19 mouse cellular contexts compared by ENCODE assay signal in the genomic region with DNA sequence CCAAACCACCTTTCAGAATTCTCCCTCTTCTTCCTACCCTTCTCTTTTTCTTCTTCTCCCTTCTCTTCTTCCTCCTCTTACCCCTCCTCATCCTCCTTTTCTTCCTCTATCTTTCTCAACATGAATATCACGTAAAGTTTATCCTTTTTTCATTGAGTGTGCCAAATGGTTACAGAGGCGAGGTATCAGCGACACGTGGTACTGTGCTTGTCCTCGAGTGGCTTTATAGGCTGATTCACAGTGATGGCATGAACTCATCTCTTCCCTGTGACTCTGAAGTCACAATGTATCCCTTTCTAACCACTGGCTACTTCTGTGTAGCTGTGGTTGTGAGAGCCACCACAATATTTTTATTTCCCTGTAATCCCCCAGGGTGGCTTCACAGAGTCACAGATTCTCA.
DNase-seq lines count a peak whose midpoint lies in the region; ATAC-seq and TF ChIP-seq lines count a peak whose summit lies in the region.
"Had no signal": no experiment of that assay in that cellular context is flagged by ENCODE, and none has a peak within 500 bp of the region (broad histone marks: within the 10 kb centered on the region; RNA-seq: fewer than 3 reads in every experiment).

No protein-coding gene starts in this region.

- no peaks in the 10 kb centered on the region for H3K27me3 ChIP-seq in C2C12 (ENCODE audit: control insufficient read depth, insufficient read depth, insufficient read length)
- H3K27me3 ChIP-seq in embryonic facial prominence, embryonic 14.5 days (replicated peaks; ENCODE audit: control insufficient read depth, insufficient read depth, low read length), result no peaks in the 10 kb centered on the region
- H3K27me3 ChIP-seq in myocyte (ENCODE audit: control insufficient read depth, insufficient read depth, insufficient read length), result no peaks in the 10 kb centered on the region
- no peaks in the 10 kb centered on the region for H3K27me3 ChIP-seq in midbrain, embryonic 13.5 days
- H3K27me3 ChIP-seq: forebrain, embryonic 13.5 days; forebrain, embryonic 15.5 days had no signal

- intact Hi-C loops in left cerebral cortex, adult 2 months (cut with DNase I), result no loop called here

- H3ac ChIP-seq in C2C12 (ENCODE audit: control insufficient read depth, insufficient read length, low read depth), result no peak overlapping the region
- no peak overlapping the region for H3ac ChIP-seq in myocyte (ENCODE audit: control insufficient read depth, insufficient read length)

- H3K4me3 ChIP-seq in C2C12 (ENCODE audit: insufficient read depth, poor library complexity, severe bottlenecking) (no peak overlapping the region), myocyte (no peak overlapping the region)
- H3K4me3 ChIP-seq in embryonic facial prominence, embryonic 14.5 days (ENCODE audit: low read depth, low read length), result no peak overlapping the region
- no peak overlapping the region for H3K4me3 ChIP-seq in midbrain, embryonic 13.5 days (replicated peaks)
- H3K4me3 ChIP-seq in left cerebral cortex, adult 2 months, result no peak overlapping the region
- H3K4me3 ChIP-seq: forebrain, embryonic 13.5 days; forebrain, embryonic 15.5 days had no signal

- no peaks in the 10 kb centered on the region for H3K36me3 ChIP-seq in C2C12 (ENCODE audit: control insufficient read depth, insufficient read depth)
- H3K36me3 ChIP-seq in embryonic facial prominence, embryonic 14.5 days (ENCODE audit: control insufficient read depth, insufficient read depth, low read length), result no peaks in the 10 kb centered on the region
- H3K36me3 ChIP-seq in myocyte (ENCODE audit: control insufficient read depth, insufficient read depth), result no peaks in the 10 kb centered on the region
- H3K36me3 ChIP-seq in midbrain, embryonic 13.5 days, result no peaks in the 10 kb centered on the region
- H3K36me3 ChIP-seq: forebrain, embryonic 15.5 days had no signal

- H3K79me3 ChIP-seq in C2C12 (ENCODE audit: low read depth), result no peaks in the 10 kb centered on the region

- no peak for TF ChIP-seq CTCF in C2C12 (IDR thresholded peaks at IDR 0.05; ENCODE audit: control insufficient read depth, insufficient read depth, insufficient read length)
- no peak for TF ChIP-seq CTCF in left cerebral cortex, adult 2 months (IDR thresholded peaks at IDR 0.05)

- no peaks in the 10 kb centered on the region for H3K79me2 ChIP-seq in C2C12 (ENCODE audit: control insufficient read depth, insufficient read depth)
- no peaks in the 10 kb centered on the region for H3K79me2 ChIP-seq in myocyte (ENCODE audit: control insufficient read depth, insufficient read depth)

- TF ChIP-seq POLR2A in myocyte (IDR thresholded peaks at IDR 0.05; ENCODE audit: insufficient read length, low read depth), result no peak

- H3K4me2 ChIP-seq in embryonic facial prominence, embryonic 14.5 days (ENCODE audit: low read depth, low read length), result no peak overlapping the region
- H3K4me2 ChIP-seq in myocyte (ENCODE audit: low read depth), result no peak overlapping the region
- no peak overlapping the region for H3K4me2 ChIP-seq in midbrain, embryonic 13.5 days (replicated peaks)
- H3K4me2 ChIP-seq: forebrain, embryonic 13.5 days; forebrain, embryonic 15.5 days had no signal

- H3K4me1 ChIP-seq in embryonic facial prominence, embryonic 14.5 days (ENCODE audit: control insufficient read depth, insufficient read depth, low read length), result peaks cover 12% of the 10 kb centered on the region; the same call in 1 of the 2 replicates
- H3K4me1 ChIP-seq in midbrain, embryonic 13.5 days (replicated peaks), result no peaks in the 10 kb centered on the region
- H3K4me1 ChIP-seq: forebrain, embryonic 13.5 days; forebrain, embryonic 15.5 days had no signal

- H3K9ac ChIP-seq in embryonic facial prominence, embryonic 14.5 days (ENCODE audit: low read depth, low read length), result no peak overlapping the region
- no peak overlapping the region for H3K9ac ChIP-seq in midbrain, embryonic 13.5 days (replicated peaks)
- H3K9ac ChIP-seq: forebrain, embryonic 13.5 days; forebrain, embryonic 15.5 days; forebrain, postnatal 0 days had no signal

- no peak for ATAC-seq in embryonic facial prominence, embryonic 14.5 days (ENCODE audit: low read depth)
- ATAC-seq in midbrain, embryonic 13.5 days, result no peak
- ATAC-seq: forebrain, embryonic 13.5 days; forebrain, embryonic 15.5 days; forebrain, postnatal 0 days had no signal

- WGBS in embryonic facial prominence, embryonic 14.5 days, result 92% methylated on average over 5 of the region's 5 CpGs
- 94% methylated on average over 5 of the region's 5 CpGs for WGBS in midbrain, embryonic 13.5 days

- peak; percentile 19 for DNase-seq in 3134 (ENCODE audit: extremely low read depth, insufficient read length, low spot score)
- no peak for DNase-seq in embryonic facial prominence, embryonic 14.5 days (ENCODE audit: low spot score)
- no peak for DNase-seq in left cerebral cortex, adult 2 months (ENCODE audit: extremely low spot score in 1 of 2, low spot score in 2 of 2)
- DNase-seq in kidney, adult 9 months, result no peak
- DNase-seq: adrenal gland, adult 2 months; adrenal gland, postnatal 14 days; adrenal gland, postnatal 36 days; B cell, adult 2 months; cerebellum, adult 11-12 months; cerebellum, adult 2 months; cerebellum, adult 9-10 months; cerebellum, postnatal 10 days; cerebellum, postnatal 25 days; forebrain, postnatal 0 days had no signal

- peak overlapping the region; percentile 8; the same call in 1 of the 2 replicates for H3K27ac ChIP-seq in embryonic facial prominence, embryonic 14.5 days (replicated peaks; ENCODE audit: low read depth, low read length)
- H3K27ac ChIP-seq in midbrain, embryonic 13.5 days, result no peak overlapping the region
- no peak overlapping the region for H3K27ac ChIP-seq in left cerebral cortex, adult 2 months
- H3K27ac ChIP-seq: forebrain, embryonic 13.5 days; forebrain, embryonic 15.5 days had no signal

- H3K9me3 ChIP-seq in embryonic facial prominence, embryonic 14.5 days (ENCODE audit: control insufficient read depth, low read length), result no peaks in the 10 kb centered on the region
- no peaks in the 10 kb centered on the region for H3K9me3 ChIP-seq in midbrain, embryonic 13.5 days
- H3K9me3 ChIP-seq: forebrain, embryonic 13.5 days; forebrain, embryonic 15.5 days had no signal

TF ChIP-seq in C2C12, 6 proteins besides CTCF, POLR2A, EP300 and RAD21:
- TF ChIP-seq MYOD1 (IDR thresholded peaks at IDR 0.05; ENCODE audit: control insufficient read depth, insufficient read length, low read depth) (peak; percentile 16), MYOG (IDR thresholded peaks at IDR 0.05; ENCODE audit: control insufficient read depth, extremely low read depth, insufficient read length) (no peak), FOSL1 (IDR thresholded peaks at IDR 0.05; ENCODE audit: insufficient read depth, low read length, poor library complexity, severe bottlenecking) (no peak), CEBPB (IDR thresholded peaks at IDR 0.05; ENCODE audit: low read depth) (no peak), USF1 (IDR thresholded peaks at IDR 0.05; ENCODE audit: low read depth) (peak; percentile 87), MAX (IDR thresholded peaks at IDR 0.05) (peak; percentile 73)

TF ChIP-seq in myocyte, 11 proteins besides CTCF, POLR2A, EP300 and RAD21:
- peak; percentile 66 for TF ChIP-seq USF1 (IDR thresholded peaks at IDR 0.05; ENCODE audit: low read depth)
- no peak for TF ChIP-seq MYOG (IDR thresholded peaks at IDR 0.05; ENCODE audit: control insufficient read depth in 1 of 3, insufficient read depth in 1 of 3, insufficient read length in 2 of 3, low read depth in 2 of 3)
